Mouse (Mus musculus) hematopoietic stem cell, adult 5-6 weeks (primary cell): ENCODE data around the gene Psme1. TPM values are rescaled to one million over a fixed set of nuclear protein-coding genes. Genes with fewer than 3 reads are reported as not detected.
A peak's percentile ranks its signal among the peaks of the same experiment; 100 is the strongest.

Experiments
- ATAC-seq, 2 experiments: fragments of 125-278 bp in 1 of 2; replicated peaks in 1 of 2; 2 replicates each; pipeline ENCODE4 v1.8.0; 2016 to 2017; ENCODE audit warnings: inconsistent platforms in 2 of 2, mild to moderate bottlenecking in 2 of 2, moderate number of reproducible peaks in 2 of 2, low read depth in 1 of 2, moderate TSS enrichment in 1 of 2; ENCODE audit not compliant: low FRiP score in 2 of 2, poor library complexity in 2 of 2, severe bottlenecking in 2 of 2, insufficient read depth in 1 of 2, low TSS enrichment in 1 of 2
- total RNA-seq: library from RNA; stranded (forward); fragments of 172-1452, 232-1000 nt; gene quantifications from 2 replicates; pipeline ENCODE4 v1.2.3, GENCODE M21; 2017

The Psme1 gene
- total RNA-seq, 1 experiment from 2014 or later: 367 TPM

DNA sequence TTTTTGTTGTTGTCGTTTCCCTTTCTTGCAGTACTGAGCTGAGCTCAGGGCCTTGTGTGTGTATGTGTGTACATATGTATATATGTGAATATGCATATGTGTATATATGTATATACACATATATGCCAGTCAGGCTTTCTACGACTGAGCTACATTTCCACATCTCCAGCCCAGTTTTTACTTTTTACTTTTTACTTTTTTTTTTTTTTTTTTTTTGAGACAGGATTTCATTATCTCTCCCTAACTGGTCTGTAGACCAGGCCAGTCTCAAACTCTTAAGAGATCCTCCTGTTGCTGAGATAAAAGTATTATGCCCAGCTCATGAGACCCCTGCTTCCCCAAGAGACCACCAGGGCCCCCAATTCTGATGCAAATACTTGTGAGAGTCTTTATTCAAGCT is 38.9 kb downstream of the Psme1 start:
- no peak for ATAC-seq

DNA sequence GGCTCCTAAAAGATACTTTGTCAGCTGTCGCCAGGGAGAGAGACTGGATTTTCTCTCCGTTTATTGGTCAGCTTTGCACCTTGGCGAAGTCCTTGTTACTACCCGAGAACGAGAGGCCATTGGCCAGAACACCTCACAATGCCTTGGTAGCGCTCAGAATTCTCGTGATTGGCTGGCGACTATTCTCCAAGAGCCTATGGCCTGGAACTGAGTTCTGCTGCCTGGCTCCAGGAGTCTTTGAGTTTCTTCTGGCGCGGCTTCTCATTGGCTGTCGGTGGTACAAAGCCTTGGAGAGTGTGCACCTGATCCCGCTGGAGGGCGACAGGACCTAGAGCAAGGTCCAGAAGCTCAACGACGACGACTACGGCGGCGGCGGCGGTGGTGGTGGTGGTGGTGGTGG is 39.9 kb downstream of the Psme1 start, which contains the start of gene Rec8:
Gene Rec8, plus strand, starts transcription at position 216 of the 400 bp plus-strand sequence.
- ATAC-seq: peak; percentile 85 to 88

DNA sequence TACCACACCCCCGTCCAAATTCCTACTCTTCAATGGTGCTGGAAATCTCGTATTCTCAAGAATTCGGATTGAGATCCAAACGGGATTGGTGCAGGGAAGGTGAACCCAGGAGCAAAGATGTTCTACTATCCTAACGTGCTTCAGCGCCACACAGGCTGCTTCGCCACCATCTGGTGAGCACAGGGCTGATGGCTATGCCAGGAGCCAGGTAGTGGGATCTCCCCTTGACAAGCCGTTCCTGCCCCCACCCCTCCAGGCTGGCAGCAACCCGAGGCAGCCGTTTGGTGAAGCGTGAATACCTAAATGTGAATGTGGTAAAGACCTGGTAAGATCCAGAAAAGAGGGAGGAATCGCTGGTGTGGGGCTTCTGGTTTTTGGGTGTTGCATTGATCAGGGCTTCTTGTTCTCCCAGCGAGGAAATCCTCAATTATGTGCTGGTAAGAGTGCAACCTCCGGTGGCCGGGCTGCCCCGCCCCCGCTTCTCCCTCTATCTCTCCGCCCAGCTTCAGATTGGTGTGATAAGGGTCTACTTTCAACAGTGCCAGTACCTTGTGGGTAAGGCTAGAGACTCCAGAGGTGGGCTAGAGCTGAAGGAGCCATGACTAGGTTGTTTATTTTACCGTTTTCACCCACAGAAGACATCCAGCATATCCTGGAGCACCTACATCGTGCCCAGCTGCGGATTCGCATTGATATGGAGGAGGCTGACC is 40.7 kb downstream of the Psme1 start:
- ATAC-seq: peak; percentile 49 to 63

GRCm38 (mm10) chr14:55628077-55628827 is 50.3 kb downstream of the Psme1 start:
- ATAC-seq: no peak

DNA sequence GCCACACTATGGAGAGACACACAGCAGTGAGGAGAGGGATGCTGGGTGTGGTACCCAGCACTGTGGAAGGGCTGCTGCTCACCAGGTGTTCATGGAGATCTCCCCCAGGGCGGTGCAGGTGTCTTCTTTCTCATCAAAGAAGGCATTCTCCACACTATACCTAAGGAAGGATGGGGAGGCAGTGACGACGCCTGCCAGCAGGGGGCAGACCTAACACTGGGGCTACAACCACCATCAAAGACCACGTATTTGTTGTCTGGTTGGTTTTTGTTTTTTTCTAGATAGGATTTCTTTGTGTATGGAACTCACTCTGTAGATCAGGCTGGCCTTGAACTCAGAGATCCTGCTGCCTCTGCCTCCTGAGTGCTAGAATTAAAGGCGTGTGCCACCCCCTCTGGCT is 51.4 kb downstream of the Psme1 start:
- peak; percentile 65 to 74; a peak in 2 of 4 replicates for ATAC-seq

Other genes starting within 250 kb of the Psme1 start
- gene Dhrs4, start 99.4 kb upstream of the Psme1 start, total RNA-seq: 68.5 and 99.2 TPM in 2 replicates
- gene Carmil3, start 87.5 kb upstream of the Psme1 start, total RNA-seq: 2.3 and 2.7 TPM in 2 replicates
- gene Cpne6, start 67.7 kb upstream of the Psme1 start, total RNA-seq: not detected in 2 replicates
- not detected in 2 replicates for gene Nrl, start 53.1 kb upstream of the Psme1 start, total RNA-seq
- gene Pck2, start 37.9 kb upstream of the Psme1 start, total RNA-seq: 50.8 and 58.0 TPM in 2 replicates
- gene Dcaf11, start 18.1 kb upstream of the Psme1 start, total RNA-seq: 47.6 and 53.3 TPM in 2 replicates
- 3.4 TPM in 1 of 2 replicates, not detected in the other for gene A730061H03Rik, start 17.7 kb upstream of the Psme1 start, total RNA-seq
- not detected in 2 replicates for gene Fitm1, start 2.5 kb upstream of the Psme1 start, total RNA-seq
- gene Emc9, start 7.2 kb downstream of the Psme1 start, total RNA-seq: 8.5 and 8.9 TPM in 2 replicates
- 189 and 244 TPM in 2 replicates for gene Psme2, start 13.0 kb downstream of the Psme1 start, total RNA-seq
- gene Rnf31, start 13.6 kb downstream of the Psme1 start, total RNA-seq: 11.5 and 19.8 TPM in 2 replicates
- 61.3 and 91.7 TPM in 2 replicates for gene Irf9, start 25.4 kb downstream of the Psme1 start, total RNA-seq
- gene Rec8, start 39.9 kb downstream of the Psme1 start, total RNA-seq: 15.4 and 17.9 TPM in 2 replicates
- gene Ipo4, start 57.8 kb downstream of the Psme1 start, total RNA-seq: 14.3 and 35.2 TPM in 2 replicates
- 1.8 and 8.2 TPM in 2 replicates for gene Gm49378, start 59.8 kb downstream of the Psme1 start, total RNA-seq
- gene Tm9sf1, start 65.7 kb downstream of the Psme1 start, total RNA-seq: 48.5 and 55.1 TPM in 2 replicates
- gene Tssk4, start 72.1 kb downstream of the Psme1 start, total RNA-seq: 0.40 and 0.94 TPM in 2 replicates
- 29.1 and 31.1 TPM in 2 replicates for gene Mdp1, start 82.4 kb downstream of the Psme1 start, total RNA-seq
- gene Gmpr2, start 93.8 kb downstream of the Psme1 start, total RNA-seq: 30.7 and 38.3 TPM in 2 replicates
- gene Nedd8, start 94.0 kb downstream of the Psme1 start, total RNA-seq: 209 and 317 TPM in 2 replicates
- 27.3 and 34.1 TPM in 2 replicates for gene Tinf2, start 103.7 kb downstream of the Psme1 start, total RNA-seq
- gene Tgm1, start 135.8 kb downstream of the Psme1 start, total RNA-seq: 1.3 and 5.8 TPM in 2 replicates
- gene Rabggta, start 144.1 kb downstream of the Psme1 start, total RNA-seq: 17.2 and 17.9 TPM in 2 replicates
- gene Dhrs1, start 167.6 kb downstream of the Psme1 start, total RNA-seq: 25.3 TPM in 2 replicates
- 16.6 and 20.9 TPM in 2 replicates for gene Nop9, start 167.6 kb downstream of the Psme1 start, total RNA-seq
- not detected in 2 replicates for gene Cideb, start 180.3 kb downstream of the Psme1 start, total RNA-seq
- 0.60 and 0.63 TPM in 2 replicates for gene Ltb4r2, start 183.3 kb downstream of the Psme1 start, total RNA-seq
- 4.0 and 11.2 TPM in 2 replicates for gene Ltb4r1, start 187.8 kb downstream of the Psme1 start, total RNA-seq
- gene Adcy4, start 206.0 kb downstream of the Psme1 start, total RNA-seq: 1.0 and 2.2 TPM in 2 replicates
- gene Ripk3, start 210.7 kb downstream of the Psme1 start, total RNA-seq: 23.8 and 47.9 TPM in 2 replicates
- 0.31 and 0.35 TPM in 2 replicates for gene Nfatc4, start 245.0 kb downstream of the Psme1 start, total RNA-seq